ENCODE assay signal across 18 mouse cellular contexts in genomic region chr16:42919992-42920760, GRCm38 (mm10). TPM values are rescaled to one million over a fixed set of nuclear protein-coding genes. Genes with fewer than 3 reads are reported as not detected.
A peak's percentile ranks its signal among the peaks of the same experiment; 100 is the strongest.
DNase-seq lines count a peak whose midpoint lies in the region; ATAC-seq and TF ChIP-seq lines count a peak whose summit lies in the region.
"Had no signal": no experiment of that assay in that cellular context is flagged by ENCODE, and none has a peak within 500 bp of the region (broad histone marks: within the 10 kb centered on the region; RNA-seq: fewer than 3 reads in every experiment).

No protein-coding gene starts in this region.

- ATAC-seq in common myeloid progenitor, adult 5-6 weeks (replicated peaks; ENCODE audit: low read depth, poor library complexity, severe bottlenecking), result peak; percentile 74
- ATAC-seq in megakaryocyte, adult 5-6 weeks (ENCODE audit: poor library complexity, severe bottlenecking), result peak; percentile 91
- no peak for ATAC-seq in frontal cortex, adult (ENCODE audit: low TSS enrichment)
- no peak for ATAC-seq in cerebellum, adult (ENCODE audit: insufficient number of reproducible peaks, low FRiP score, low TSS enrichment)
- ATAC-seq: forebrain, embryonic 14.5 days; hindbrain, embryonic 16.5 days had no signal

- no peak for TF ChIP-seq CTCF in layer of hippocampus, adult 2 months (conservative IDR thresholded peaks at IDR 0.05)

- no peak overlapping the region for H3K4me3 ChIP-seq in layer of hippocampus, adult 2 months
- H3K4me3 ChIP-seq: embryonic facial prominence, embryonic 10.5 days; heart, embryonic 13.5 days; hindbrain, embryonic 12.5 days had no signal

- DNase-seq in layer of hippocampus, adult 2 months (ENCODE audit: low spot score in 2 of 2), result no peak
- no peak for DNase-seq in layer of hippocampus, postnatal 14 days (ENCODE audit: low spot score in 2 of 2)
- DNase-seq in spleen, adult 12 weeks (ENCODE audit: low spot score), result no peak
- DNase-seq: adrenal gland, adult 8-10 months; cerebellum, adult 18-20 months; cerebellum, adult 9-11 months; cerebellum, postnatal 36 days; gastrocnemius, postnatal 10 days; heart, postnatal 36 days had no signal

- peak overlapping the region; percentile 76 for H3K27ac ChIP-seq in layer of hippocampus, adult 2 months
- H3K27ac ChIP-seq: embryonic facial prominence, embryonic 10.5 days; heart, embryonic 13.5 days; hindbrain, embryonic 12.5 days had no signal

RNA-seq across cellular contexts. Expression of gene Zbtb20, which starts 44.5 kb away (rescaled TPM):
- 100 to 1,000 TPM; 335 to 353 TPM for total RNA-seq in layer of hippocampus, adult 2 months (2021)
- total RNA-seq in layer of hippocampus, postnatal 14 days (2021), result 100 to 1,000 TPM; 317 to 369 TPM
- total RNA-seq in common myeloid progenitor, adult 5-6 weeks (2017), result 20.8 and 29.6 TPM in 2 replicates
- total RNA-seq in megakaryocyte, adult 5-6 weeks (2015), result 7.6 and 13.1 TPM in 2 replicates
- 5.1 and 7.2 TPM in 2 replicates for total RNA-seq in megakaryocyte, adult 5-6 weeks (2017)

Comparison
In these comparisons a context has a peak if more than half of its experiments do, and no peak if none do; other contexts are left out.
1. ATAC-seq: peak in common myeloid progenitor, adult 5-6 weeks (single experiment) and megakaryocyte, adult 5-6 weeks (single experiment); none in frontal cortex, adult (single experiment) and cerebellum, adult (single experiment).
2. RNA of gene Zbtb20, which starts 44.5 kb away (total RNA-seq): 317 to 369 TPM in layer of hippocampus, postnatal 14 days and 335 to 353 TPM in layer of hippocampus, adult 2 months; 20.8 to 29.6 TPM in common myeloid progenitor, adult 5-6 weeks and 5.1 to 13.1 TPM in megakaryocyte, adult 5-6 weeks; every median in the first group is over 10 times any median in the second.